Mouse (Mus musculus): ENCODE results near the gene Mipep.

GRCm38 (mm10) chr14:60909351-60909750 lies 125.0 kb downstream of the Mipep start:
- TF ChIP-seq POLR2A (IDR thresholded peaks at IDR 0.05; ENCODE audit: insufficient read depth, low read depth, low read length), result no peak
- TF ChIP-seq CTCF (IDR thresholded peaks at IDR 0.05; ENCODE audit: insufficient read depth, low read depth, low read length), result no peak
